In the genomic region with DNA sequence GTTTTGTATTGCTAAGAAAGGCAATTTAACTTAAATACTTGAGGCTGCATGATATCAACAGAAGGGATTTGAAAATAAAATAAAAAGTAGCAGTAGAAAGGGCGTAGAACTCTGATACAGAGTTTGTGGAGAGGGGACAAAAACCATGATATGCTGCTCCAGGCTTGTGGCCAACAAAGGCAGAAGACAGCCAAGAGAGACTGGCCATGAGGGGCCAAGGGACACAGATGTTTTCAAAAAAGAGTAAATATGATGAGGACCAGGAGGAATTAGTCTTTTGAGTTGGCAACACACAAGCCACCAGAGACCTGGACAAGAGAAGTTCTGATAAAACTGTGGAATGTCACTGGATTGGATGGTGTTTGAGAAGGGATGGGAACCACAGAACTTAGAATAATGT, we compare ENCODE assay signal across 23 mouse cellular contexts.
DNase-seq lines count a peak whose midpoint lies in the region; ATAC-seq and TF ChIP-seq lines count a peak whose summit lies in the region.
"Had no signal": no experiment of that assay in that cellular context is flagged by ENCODE, and none has a peak within 500 bp of the region (broad histone marks: within the 10 kb centered on the region; RNA-seq: fewer than 3 reads in every experiment).

No protein-coding gene starts in this region.

- no peak for ATAC-seq in lung, embryonic 14.5 days (ENCODE audit: insufficient read depth)
- ATAC-seq in megakaryocyte-erythroid progenitor cell, adult 5-6 weeks (replicated peaks; ENCODE audit: low FRiP score, low TSS enrichment, poor library complexity, severe bottlenecking): no peak
- ATAC-seq: activated CD4-positive, CD25-positive, alpha-beta regulatory T cell, adult 4 months; forebrain, postnatal 0 days; midbrain, embryonic 15.5 days had no signal

- H3K4me2 ChIP-seq in lung, embryonic 14.5 days: no peak overlapping the region
- H3K4me2 ChIP-seq: hindbrain, embryonic 13.5 days; liver, embryonic 11.5 days; midbrain, embryonic 15.5 days; neural tube, embryonic 13.5 days had no signal

- no peaks in the 10 kb centered on the region for H3K9me3 ChIP-seq in heart, embryonic 10.5 days
- H3K9me3 ChIP-seq in lung, embryonic 14.5 days (ENCODE audit: low read depth, low read length): no peaks in the 10 kb centered on the region
- H3K9me3 ChIP-seq: embryonic facial prominence, embryonic 10.5 days; hindbrain, embryonic 13.5 days; midbrain, embryonic 15.5 days; neural tube, embryonic 13.5 days had no signal

- WGBS in heart, embryonic 10.5 days: 86% methylated on average over 1 of the region's 1 CpGs
- WGBS in lung, embryonic 14.5 days: 78% methylated on average over 1 of the region's 1 CpGs

- peaks cover 11% of the 10 kb centered on the region; the same call in 1 of the 2 replicates for H3K4me1 ChIP-seq in heart, embryonic 10.5 days
- peaks cover 6% of the 10 kb centered on the region; the same call in 1 of the 2 replicates for H3K4me1 ChIP-seq in lung, embryonic 14.5 days (ENCODE audit: insufficient read depth)
- H3K4me1 ChIP-seq: hindbrain, embryonic 13.5 days; midbrain, embryonic 15.5 days; neural tube, embryonic 13.5 days had no signal

- H3K9ac ChIP-seq in lung, embryonic 14.5 days: no peak overlapping the region
- H3K9ac ChIP-seq: forebrain, postnatal 0 days; hindbrain, embryonic 13.5 days; midbrain, embryonic 15.5 days; neural tube, embryonic 13.5 days had no signal

- H3K4me3 ChIP-seq in heart, embryonic 10.5 days: no peak overlapping the region
- H3K4me3 ChIP-seq in lung, embryonic 14.5 days (ENCODE audit: low read depth, low read length): no peak overlapping the region
- H3K4me3 ChIP-seq: embryonic facial prominence, embryonic 10.5 days; hindbrain, embryonic 13.5 days; midbrain, embryonic 15.5 days; myocyte; neural tube, embryonic 13.5 days had no signal

- no peaks in the 10 kb centered on the region for H3K36me3 ChIP-seq in heart, embryonic 10.5 days
- H3K36me3 ChIP-seq in lung, embryonic 14.5 days (ENCODE audit: insufficient read depth): no peaks in the 10 kb centered on the region
- H3K36me3 ChIP-seq: embryonic facial prominence, embryonic 10.5 days; hindbrain, embryonic 13.5 days; midbrain, embryonic 15.5 days; neural tube, embryonic 13.5 days had no signal

- no peaks in the 10 kb centered on the region for H3K27me3 ChIP-seq in heart, embryonic 10.5 days (ENCODE audit: insufficient read depth, poor library complexity, severe bottlenecking)
- no peaks in the 10 kb centered on the region for H3K27me3 ChIP-seq in lung, embryonic 14.5 days (ENCODE audit: insufficient read depth, low read length)
- H3K27me3 ChIP-seq: hindbrain, embryonic 13.5 days; midbrain, embryonic 15.5 days; neural tube, embryonic 13.5 days had no signal

- no peak overlapping the region for H3K27ac ChIP-seq in heart, embryonic 10.5 days
- no peak overlapping the region for H3K27ac ChIP-seq in lung, embryonic 14.5 days (ENCODE audit: low read depth)
- H3K27ac ChIP-seq: embryonic facial prominence, embryonic 10.5 days; hindbrain, embryonic 13.5 days; midbrain, embryonic 15.5 days; neural tube, embryonic 13.5 days had no signal

- peak; percentile 97 for DNase-seq in heart, adult 11 months
- no peak for DNase-seq in heart, embryonic 10.5 days (ENCODE audit: low spot score)
- DNase-seq in lung, embryonic 14.5 days: peak; percentile 36
- DNase-seq in lung, postnatal 25 days (ENCODE audit: low spot score): no peak
- peak; percentile 18 to 38 for DNase-seq in gastrocnemius, postnatal 36 days
- peak; percentile 52 to 53 for DNase-seq in heart, postnatal 36 days
- DNase-seq in cerebellum, adult 8-10 months: no peak
- DNase-seq: adrenal gland, adult 8-10 months; cerebellum, adult 9-10 months; forebrain, postnatal 0 days; kidney, adult 11 months; lung, adult 18-20 months; lung, postnatal 36 days; thymus, adult 18-20 months; thymus, postnatal 36 days had no signal

- intact Hi-C loops in gastrocnemius, postnatal 36 days (cut with DNase I): no loop called here
- intact Hi-C loops in heart, postnatal 36 days (cut with DNase I): loop anchor here (10.0 kb wide), 1 partner anchor 462 kb away; no protein-coding TSS in a partner anchor

- TF ChIP-seq CTCF in lung, embryonic 14.5 days (IDR thresholded peaks at IDR 0.05; ENCODE audit: low read depth): no peak

Comparison
In these comparisons a context has a peak if more than half of its experiments do, and no peak if none do; other contexts are left out.
1. DNase-seq: peak in heart, adult 11 months (single experiment), lung, embryonic 14.5 days (single experiment), gastrocnemius, postnatal 36 days (2 of 2) and heart, postnatal 36 days (2 of 2); none in heart, embryonic 10.5 days (single experiment), lung, postnatal 25 days (single experiment) and cerebellum, adult 8-10 months (single experiment).